Mouse (Mus musculus) testis, adult 2 months (tissue): ENCODE measurements around the gene Gm17509. TPM values are rescaled to one million over a fixed set of nuclear protein-coding genes. Genes with fewer than 3 reads are reported as not detected.

ENCODE experiments used
- H3K27ac ChIP-seq: fragments of 200-500 bp; 2 replicates; pipeline ENCODE4 v1.5.1; 2012; ENCODE audit warnings: low read depth, low read length; ENCODE audit not compliant: control insufficient read depth, insufficient read depth
- H3K27me3 ChIP-seq: fragments of 200-500 bp; 2 replicates; pipeline ENCODE4 v1.6.1; 2012; ENCODE audit warnings: mild to moderate bottlenecking, low read length, moderate library complexity; ENCODE audit not compliant: control insufficient read depth, insufficient read depth
- H3K36me3 ChIP-seq: fragments of 200-500 bp; 2 replicates; pipeline ENCODE4 v1.6.1; 2012; ENCODE audit warnings: mild to moderate bottlenecking, low read length; ENCODE audit not compliant: control insufficient read depth, insufficient read depth
- H3K4me1 ChIP-seq: fragments of 200-500 bp; 2 replicates; pipeline ENCODE4 v1.6.1; 2012; ENCODE audit warnings: low read length; ENCODE audit not compliant: control insufficient read depth, insufficient read depth
- H3K4me3 ChIP-seq: fragments of 200-500 bp; 2 replicates; pipeline ENCODE4 v1.5.1; 2012; ENCODE audit warnings: low read depth, mild to moderate bottlenecking, low read length, moderate library complexity, mixed read lengths; ENCODE audit not compliant: control insufficient read depth
- CTCF ChIP-seq: fragments of 200-500 bp; IDR thresholded peaks from 2 replicates; pipeline ENCODE4 v1.5.1; 2012; ENCODE audit warnings: low read depth, mild to moderate bottlenecking, inconsistent platforms, low read length, moderate library complexity; ENCODE audit not compliant: control insufficient read depth, insufficient read depth, insufficient replicate concordance
- POLR2A ChIP-seq: fragments of 200-500 bp; IDR thresholded peaks from 2 replicates; pipeline ENCODE4 v1.6.1; 2012; ENCODE audit warnings: low read depth, mild to moderate bottlenecking, inconsistent platforms, low read length, moderate library complexity; ENCODE audit not compliant: control insufficient read depth
- polyA plus RNA-seq: library from polyadenylated mRNA; depleted of rRNA; stranded (reverse); fragments of >200 nt; gene quantifications from 2 replicates; pipeline ENCODE4 v1.2.3, GENCODE M21; 2012

The Gm17509 gene
- polyA plus RNA-seq, 1 experiment: 0.05 TPM

- Histone ChIP-seq H3K4me1 (no peaks in the 10 kb centered on the region), H3K4me3 (no peak overlapping the region), H3K27ac (no peak overlapping the region), H3K36me3 (no peaks in the 10 kb centered on the region), H3K27me3 (no peaks in the 10 kb centered on the region)
- TF ChIP-seq POLR2A (no peak), CTCF (no peak)
These were observed 13.6 kb upstream of the Gm17509 start for GRCm38 (mm10) chr13:117234486-117234885.

- H3K27me3 ChIP-seq: no peaks in the 10 kb centered on the region
- H3K4me1 ChIP-seq: no peaks in the 10 kb centered on the region
- TF ChIP-seq CTCF (no peak), POLR2A (no peak)
- H3K27ac ChIP-seq: no peak overlapping the region
- no peak overlapping the region for H3K4me3 ChIP-seq
- no peaks in the 10 kb centered on the region for H3K36me3 ChIP-seq
These were observed 12.9 kb upstream of the Gm17509 start for GRCm38 (mm10) chr13:117233808-117234207.

- no peak overlapping the region for H3K27ac ChIP-seq
- no peaks in the 10 kb centered on the region for H3K4me1 ChIP-seq
- H3K36me3 ChIP-seq: no peaks in the 10 kb centered on the region
- H3K27me3 ChIP-seq: no peaks in the 10 kb centered on the region
- TF ChIP-seq POLR2A (no peak), CTCF (no peak)
- H3K4me3 ChIP-seq: no peak overlapping the region
These were observed 9.7 kb upstream of the Gm17509 start for GRCm38 (mm10) chr13:117230371-117231110.

- H3K27me3 ChIP-seq: no peaks in the 10 kb centered on the region
- TF ChIP-seq CTCF: no peak
- TF ChIP-seq POLR2A: no peak
- no peaks in the 10 kb centered on the region; the same call in 1 of the 2 replicates for H3K4me1 ChIP-seq
- H3K27ac ChIP-seq: no peak overlapping the region
- H3K4me3 ChIP-seq: no peak overlapping the region
- no peaks in the 10 kb centered on the region for H3K36me3 ChIP-seq
These were observed 4.7 kb upstream of the Gm17509 start for GRCm38 (mm10) chr13:117225561-117225960.

GRCm38 (mm10) chr13:117224901-117225300 lies 4.0 kb upstream of the Gm17509 start:
- Histone ChIP-seq H3K4me1 (no peaks in the 10 kb centered on the region; the same call in 1 of the 2 replicates), H3K4me3 (no peak overlapping the region), H3K27ac (no peak overlapping the region), H3K36me3 (no peaks in the 10 kb centered on the region), H3K27me3 (no peaks in the 10 kb centered on the region)
- no peak for TF ChIP-seq POLR2A
- TF ChIP-seq CTCF: no peak

- no peak for TF ChIP-seq CTCF
- no peak for TF ChIP-seq POLR2A
- H3K4me1 ChIP-seq: no peaks in the 10 kb centered on the region; the same call in 1 of the 2 replicates
- no peak overlapping the region for H3K4me3 ChIP-seq
- no peaks in the 10 kb centered on the region for H3K27me3 ChIP-seq
- H3K36me3 ChIP-seq: no peaks in the 10 kb centered on the region
- H3K27ac ChIP-seq: no peak overlapping the region
These were observed 2.2 kb upstream of the Gm17509 start for GRCm38 (mm10) chr13:117223125-117223524.

GRCm38 (mm10) chr13:117219871-117220500 lies 889 bp downstream of the Gm17509 start:
- Histone ChIP-seq H3K36me3 (no peaks in the 10 kb centered on the region), H3K27ac (no peak overlapping the region), H3K4me1 (no peaks in the 10 kb centered on the region; the same call in 1 of the 2 replicates), H3K4me3 (peak overlapping the region; percentile 32; the same call in 1 of the 2 replicates), H3K27me3 (no peaks in the 10 kb centered on the region)
- no peak for TF ChIP-seq POLR2A
- no peak for TF ChIP-seq CTCF
